Mouse (Mus musculus) frontal cortex, postnatal 10 days (tissue): ENCODE measurements at regions not wholly inside any gene's neighbourhood (a gene's known extent, or its start where the extent isn't known, plus 50 kb on each side); places are given as distances from the start of the nearest gene placed in this dataset.
A peak's percentile ranks its signal among the peaks of the same experiment; 100 is the strongest.

ENCODE experiments used
- DNase-seq, 2 experiments: peaks; one replicate each; pipeline ENCODE4 v3.0.0; 2022; ENCODE audit warnings: low spot score in 2 of 2, mixed read lengths in 1 of 2

GRCm38 (mm10) chr8:11145251-11145650 is 137.0 kb upstream of the Irs2 start:
- no peak for DNase-seq

GRCm38 (mm10) chr8:11140566-11140965 is 132.3 kb upstream of the Irs2 start:
- DNase-seq = no peak

- no peak for DNase-seq
Measured at GRCm38 (mm10) chr8:11139294-11139693, 131.0 kb upstream of the Irs2 start.

- no peak for DNase-seq
Measured at GRCm38 (mm10) chr8:11138302-11139020, 130.2 kb upstream of the Irs2 start.

GRCm38 (mm10) chr8:11136566-11136965 is 128.3 kb upstream of the Irs2 start:
- no peak for DNase-seq

- no peak for DNase-seq
Measured at GRCm38 (mm10) chr8:11135135-11135534, 126.9 kb upstream of the Irs2 start.

- DNase-seq = no peak
Measured at GRCm38 (mm10) chr8:11134562-11134961, 126.3 kb upstream of the Irs2 start.

- DNase-seq = no peak
Measured at GRCm38 (mm10) chr8:11119030-11119634, 110.9 kb upstream of the Irs2 start.

GRCm38 (mm10) chr8:11116534-11116933 is 108.3 kb upstream of the Irs2 start:
- DNase-seq = no peak

GRCm38 (mm10) chr8:11115210-11115609 is 107.0 kb upstream of the Irs2 start:
- DNase-seq = no peak

- peak; percentile 18 to 23 for DNase-seq
Measured at GRCm38 (mm10) chr8:11114531-11114930, 106.3 kb upstream of the Irs2 start.

- DNase-seq = no peak
Measured at GRCm38 (mm10) chr8:11112908-11113532, 104.8 kb upstream of the Irs2 start.

GRCm38 (mm10) chr8:11111987-11112386 is 103.7 kb upstream of the Irs2 start:
- DNase-seq = no peak

GRCm38 (mm10) chr8:11107435-11107834 is 99.2 kb upstream of the Irs2 start:
- no peak for DNase-seq

- DNase-seq = no peak
Measured at GRCm38 (mm10) chr8:11107021-11107420, 98.8 kb upstream of the Irs2 start.

GRCm38 (mm10) chr8:11103745-11104607 is 95.7 kb upstream of the Irs2 start:
- no peak for DNase-seq

GRCm38 (mm10) chr8:11100310-11100709 is 92.1 kb upstream of the Irs2 start:
- no peak for DNase-seq

GRCm38 (mm10) chr8:11099591-11099855 is 91.3 kb upstream of the Irs2 start:
- no peak for DNase-seq

- DNase-seq = no peak
Measured at GRCm38 (mm10) chr8:11098790-11099590, 90.7 kb upstream of the Irs2 start.

- DNase-seq = no peak
Measured at GRCm38 (mm10) chr8:11098228-11098778, 90.0 kb upstream of the Irs2 start.

GRCm38 (mm10) chr8:11097813-11098212 is 89.6 kb upstream of the Irs2 start:
- no peak for DNase-seq
